Mouse (Mus musculus): Measurements from ENCODE around the gene Smg9.

Smg9 gene

DNA sequence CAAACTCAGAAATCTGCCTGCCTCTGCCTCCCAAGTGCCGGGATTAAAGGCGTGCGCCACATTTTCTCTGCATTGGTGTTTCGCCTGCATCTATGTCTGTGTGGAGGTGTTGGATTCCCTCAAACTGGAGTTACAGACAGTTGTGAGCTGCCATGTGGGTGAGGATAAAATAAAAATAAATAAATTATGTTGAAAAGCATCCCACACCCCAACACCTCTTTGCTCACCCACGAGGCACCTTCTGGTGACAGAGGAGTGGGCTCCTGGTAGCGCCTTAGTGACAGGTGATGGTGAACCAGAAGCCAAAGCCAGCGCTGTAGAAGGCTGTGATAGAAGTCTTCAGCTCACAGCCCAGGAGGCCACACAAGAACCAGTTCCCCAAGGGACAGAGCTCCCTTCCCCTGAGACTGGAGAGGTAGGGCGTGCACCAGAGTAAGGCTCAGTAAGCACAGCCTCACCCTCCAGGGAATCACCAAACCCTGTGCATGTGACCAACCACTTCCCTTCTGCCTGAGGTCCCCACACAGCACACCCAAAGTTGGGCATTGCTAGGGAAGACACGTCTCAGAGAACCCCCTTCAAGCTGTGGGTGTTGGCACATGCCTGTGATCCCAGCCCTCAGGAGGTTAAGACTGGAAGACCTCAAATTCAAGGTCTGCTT, 46.0 kb downstream of the Smg9 start:
- peak; percentile 25 for DNase-seq (ENCODE audit: low read depth)

DNA sequence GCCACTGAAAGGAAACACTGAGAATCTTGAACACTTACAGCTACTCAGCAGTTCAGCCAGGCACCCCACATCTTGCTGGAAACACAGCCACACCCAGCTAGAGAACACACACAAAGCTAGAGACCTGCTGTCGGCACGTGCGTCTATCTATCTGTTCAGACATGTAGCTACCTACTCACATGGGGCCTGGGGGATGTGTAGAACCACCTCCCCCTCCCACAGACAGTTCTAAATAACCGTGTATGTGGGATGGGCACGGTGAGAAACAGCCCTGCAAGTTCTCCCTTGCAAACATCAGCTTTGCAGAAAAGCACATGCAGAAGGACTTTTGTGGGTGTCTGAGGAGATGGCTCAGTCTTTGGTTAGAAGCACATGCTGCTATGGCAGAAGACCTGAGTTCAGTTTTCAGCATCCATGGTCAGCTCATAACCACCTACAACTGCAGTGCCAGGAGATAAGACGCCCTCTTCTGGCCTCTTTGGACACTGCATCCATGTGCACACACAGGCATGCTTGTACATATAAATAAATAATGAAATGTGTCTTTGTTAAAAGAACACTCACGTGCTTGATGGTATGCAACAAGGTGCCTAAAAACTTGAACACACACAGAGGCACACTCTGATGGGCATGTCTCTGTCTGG, 47.4 kb downstream of the Smg9 start:
- no peak for DNase-seq (ENCODE audit: low read depth)

DNA sequence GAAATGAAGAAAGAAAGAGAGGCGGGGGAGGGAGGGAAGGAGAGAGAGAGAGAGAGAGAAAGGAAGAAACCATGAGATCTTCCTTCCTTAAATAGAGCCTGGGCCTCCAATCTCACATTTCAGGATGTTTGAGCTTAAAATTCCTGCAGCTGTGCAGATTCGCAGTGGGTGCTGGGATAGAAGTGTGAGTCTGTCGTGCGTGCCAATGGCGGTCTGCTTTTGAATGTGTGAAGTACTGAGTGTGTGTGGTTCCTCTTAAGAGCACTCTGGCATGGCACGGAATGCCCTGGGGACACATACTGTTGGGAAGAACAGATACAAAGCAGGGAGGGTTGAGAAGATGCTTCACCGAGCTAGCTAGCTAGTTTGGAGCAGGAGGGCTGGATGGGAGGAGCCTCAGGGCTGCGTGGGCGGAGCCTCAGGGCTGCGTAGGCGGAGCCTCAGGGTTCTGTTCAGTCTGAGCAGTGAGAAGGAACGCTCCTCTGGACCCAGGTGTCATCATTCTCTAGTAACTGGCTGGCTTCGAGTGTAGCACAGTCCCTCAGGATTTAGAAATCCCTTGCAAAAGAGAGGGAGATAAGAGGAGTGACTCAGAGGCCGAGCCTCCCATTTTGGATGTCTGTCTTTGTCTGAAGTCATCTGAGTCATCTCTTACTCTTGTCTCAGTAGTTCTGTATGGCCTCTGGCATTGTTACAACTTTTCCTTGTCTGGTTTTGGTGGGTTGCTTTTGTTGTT, 49.5 kb downstream of the Smg9 start:
- peak; percentile 85 for DNase-seq (ENCODE audit: low read depth)

DNA sequence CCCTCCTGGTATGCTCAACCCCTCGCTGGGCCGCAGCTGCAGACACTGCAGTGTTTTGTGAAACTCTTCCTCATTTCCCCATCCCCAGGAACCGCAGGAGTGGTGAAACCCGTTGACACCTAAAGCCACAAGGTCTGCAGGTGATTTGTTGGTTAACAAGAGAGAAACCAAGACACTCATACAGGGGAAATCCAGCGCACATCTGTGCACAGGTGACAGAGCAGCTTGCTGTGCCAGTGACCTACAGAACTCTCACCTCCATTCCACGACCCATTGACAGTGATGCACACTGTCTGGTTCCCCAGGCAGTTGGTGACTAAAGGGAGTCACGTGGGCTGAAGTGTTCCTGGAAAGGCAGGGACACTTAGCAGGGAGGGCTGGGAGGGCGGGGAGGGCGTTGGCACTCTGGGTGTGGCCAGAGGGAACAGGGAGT, 51.2 kb downstream of the Smg9 start:
- peak; percentile 63 for DNase-seq (ENCODE audit: low read depth)

DNA sequence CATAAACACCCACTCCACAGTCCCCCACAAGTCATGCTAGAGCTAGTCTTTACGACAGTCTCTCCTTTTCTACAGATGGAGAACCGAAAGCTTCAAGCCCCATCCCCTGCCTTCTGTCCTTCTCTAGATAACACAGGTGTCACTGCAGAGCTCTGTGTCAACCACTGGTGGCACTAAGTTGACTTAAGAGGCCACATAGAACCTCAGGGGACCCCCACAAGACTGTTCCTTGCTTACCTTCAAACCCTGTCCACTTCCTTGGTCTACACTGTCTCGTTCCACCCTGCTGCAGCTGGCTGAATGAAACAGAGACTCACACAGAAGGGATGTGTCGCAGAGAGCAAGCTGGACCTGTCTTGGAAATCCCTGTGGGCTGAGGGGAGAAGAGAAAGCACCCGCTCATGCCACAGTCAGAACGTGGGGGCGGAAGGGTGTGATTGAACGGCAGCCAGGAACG, 52.5 kb downstream of the Smg9 start, which contains the start of gene Irgc1:
Irgc1 (minus strand) TSS at position 443 of the 457 bp plus-strand sequence.
- DNase-seq (ENCODE audit: low read depth) = no peak

DNA sequence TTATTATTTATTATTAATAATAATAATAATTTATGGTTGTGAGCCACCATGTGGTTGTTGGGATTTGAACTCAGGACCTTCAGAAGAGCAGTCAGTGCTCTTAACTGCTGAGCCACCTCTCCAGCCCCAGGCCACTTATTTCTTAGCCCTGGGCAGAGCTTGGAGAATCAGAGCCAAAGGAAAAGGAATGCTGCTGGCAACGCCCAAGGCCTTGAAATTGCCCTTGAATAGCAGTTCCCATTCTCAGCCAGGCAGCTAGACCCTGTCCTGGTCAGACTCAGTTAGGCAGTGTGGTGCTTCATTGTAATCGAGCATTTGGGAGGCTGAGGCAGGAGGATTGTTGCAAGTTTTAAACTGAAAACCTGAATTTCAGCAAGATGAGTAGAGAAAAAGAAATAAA, 54.8 kb downstream of the Smg9 start:
- DNase-seq (ENCODE audit: low read depth) = no peak

DNA sequence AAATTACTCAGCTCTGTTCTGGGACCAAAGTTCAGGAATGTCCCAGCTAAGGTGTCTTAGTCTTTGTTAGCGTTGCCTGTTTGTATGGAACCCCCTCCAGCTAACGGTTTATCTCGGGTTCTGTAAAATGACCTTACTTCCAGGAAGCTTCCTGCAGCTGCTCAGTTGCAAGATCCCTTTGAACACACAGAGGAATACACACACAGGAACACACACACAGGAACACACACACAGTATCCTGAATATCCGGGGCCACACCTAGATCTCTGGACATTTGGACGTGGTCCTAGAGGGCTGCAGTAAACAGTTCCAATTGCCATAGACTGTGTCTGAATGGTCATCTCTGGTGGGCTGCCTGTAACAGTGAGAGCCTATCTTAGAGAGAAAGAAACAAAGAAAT, 56.3 kb downstream of the Smg9 start:
- no peak for DNase-seq (ENCODE audit: low read depth)

DNA sequence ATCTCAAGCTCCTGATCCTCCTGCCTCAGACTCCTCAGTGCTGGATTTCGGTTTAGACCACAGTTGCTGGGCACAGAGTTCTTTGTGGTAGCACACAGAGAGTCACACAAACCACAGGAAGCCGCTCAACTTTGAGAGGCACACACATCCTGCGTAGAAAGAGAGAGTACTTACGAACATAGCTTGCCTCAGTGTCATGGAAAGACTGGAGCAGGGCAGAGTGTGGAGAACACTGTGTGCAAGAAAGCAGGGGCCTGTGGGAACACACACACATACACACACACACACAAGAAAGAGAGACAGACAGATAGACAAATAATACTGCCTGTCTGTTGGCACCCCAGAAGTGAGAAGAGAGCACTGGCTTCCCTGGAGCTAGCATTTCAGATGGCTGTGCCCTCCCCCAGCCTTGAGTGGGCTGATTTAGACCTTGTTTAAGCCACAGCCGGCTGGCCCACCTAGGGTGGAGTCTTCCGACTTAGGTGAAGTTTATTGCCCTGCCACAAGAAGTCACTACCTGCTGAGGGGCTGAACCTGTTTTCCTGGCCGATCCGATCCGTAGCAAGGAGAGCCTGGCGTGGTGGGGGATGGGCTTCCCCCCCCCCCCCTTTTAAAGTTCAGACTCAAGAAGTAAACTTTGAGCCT, 58.4 kb downstream of the Smg9 start:
- peak; percentile 96 for DNase-seq (ENCODE audit: low read depth)

DNA sequence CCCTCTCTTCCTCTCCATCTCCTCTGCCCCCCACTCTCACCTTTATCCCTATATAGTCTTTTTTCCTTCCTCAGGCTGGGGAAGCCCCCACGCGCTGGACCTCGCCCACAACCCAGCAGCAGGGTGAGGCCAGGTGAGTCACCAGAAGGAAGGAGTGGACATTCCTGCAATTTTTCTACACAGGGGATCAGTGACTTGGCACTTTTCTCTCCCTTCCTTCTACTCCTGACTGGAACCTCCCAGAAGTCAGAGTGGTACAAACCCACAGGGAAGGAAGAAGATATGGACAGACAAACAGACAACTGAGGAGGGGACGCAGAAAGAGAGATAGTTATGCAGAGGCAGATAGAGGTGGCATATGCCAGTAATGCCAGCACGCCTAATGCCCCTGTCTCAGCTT, 60.0 kb downstream of the Smg9 start:
- DNase-seq (ENCODE audit: low read depth) = no peak

DNA sequence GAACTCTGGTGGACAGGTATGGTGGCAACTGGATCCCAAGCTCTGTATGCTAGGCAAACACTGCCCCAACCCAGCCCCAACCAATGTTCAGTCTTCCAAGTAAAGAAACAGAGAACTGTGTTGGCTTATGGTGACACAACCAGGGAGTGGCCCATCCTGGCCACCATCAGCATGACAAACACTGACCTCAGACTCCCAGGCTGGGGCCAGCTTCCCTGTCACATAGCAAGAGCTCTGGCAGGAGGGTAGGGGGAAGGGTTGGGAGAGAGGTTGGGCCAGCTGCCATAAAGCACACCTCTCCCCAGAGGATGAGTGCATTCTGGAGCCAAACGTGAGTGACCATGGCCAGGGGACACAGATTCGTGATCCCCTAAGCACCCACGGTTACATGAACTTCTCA, 60.4 kb downstream of the Smg9 start:
- peak; percentile 62 for DNase-seq (ENCODE audit: low read depth)

DNA sequence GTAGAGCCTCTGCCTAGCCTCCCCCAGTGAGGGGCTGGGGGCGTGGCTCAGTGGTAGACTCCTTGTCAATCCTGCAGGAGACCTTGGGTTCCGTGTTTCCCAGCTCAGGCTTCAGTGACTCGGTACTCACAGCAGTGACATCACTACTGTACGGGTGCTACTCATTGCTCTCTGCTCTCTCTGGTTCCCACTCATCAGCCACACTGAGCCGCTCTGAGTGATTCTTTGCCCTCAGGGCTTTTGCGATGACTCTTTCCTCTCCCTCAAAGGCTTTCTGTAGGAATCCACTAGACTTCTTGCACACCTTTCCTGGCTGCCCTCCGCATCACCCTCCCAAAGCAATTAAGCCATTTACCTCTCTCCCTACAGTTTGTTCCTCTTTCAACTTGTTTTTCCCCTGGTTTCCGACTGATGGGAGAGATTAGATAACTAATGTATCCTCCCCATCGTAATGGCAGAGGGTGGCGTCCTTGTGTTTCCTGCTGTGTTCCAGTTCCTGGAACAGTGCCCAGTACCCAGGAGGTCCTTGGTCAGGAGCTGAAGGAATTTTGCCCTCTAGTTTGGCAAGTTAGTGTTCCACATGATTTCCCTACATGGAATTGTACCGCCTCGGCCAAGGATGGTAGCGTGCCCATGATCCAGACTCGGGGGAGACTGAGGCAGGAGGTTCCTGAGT, 62.1 kb downstream of the Smg9 start:
- DNase-seq (ENCODE audit: low read depth) = peak; percentile 68

DNA sequence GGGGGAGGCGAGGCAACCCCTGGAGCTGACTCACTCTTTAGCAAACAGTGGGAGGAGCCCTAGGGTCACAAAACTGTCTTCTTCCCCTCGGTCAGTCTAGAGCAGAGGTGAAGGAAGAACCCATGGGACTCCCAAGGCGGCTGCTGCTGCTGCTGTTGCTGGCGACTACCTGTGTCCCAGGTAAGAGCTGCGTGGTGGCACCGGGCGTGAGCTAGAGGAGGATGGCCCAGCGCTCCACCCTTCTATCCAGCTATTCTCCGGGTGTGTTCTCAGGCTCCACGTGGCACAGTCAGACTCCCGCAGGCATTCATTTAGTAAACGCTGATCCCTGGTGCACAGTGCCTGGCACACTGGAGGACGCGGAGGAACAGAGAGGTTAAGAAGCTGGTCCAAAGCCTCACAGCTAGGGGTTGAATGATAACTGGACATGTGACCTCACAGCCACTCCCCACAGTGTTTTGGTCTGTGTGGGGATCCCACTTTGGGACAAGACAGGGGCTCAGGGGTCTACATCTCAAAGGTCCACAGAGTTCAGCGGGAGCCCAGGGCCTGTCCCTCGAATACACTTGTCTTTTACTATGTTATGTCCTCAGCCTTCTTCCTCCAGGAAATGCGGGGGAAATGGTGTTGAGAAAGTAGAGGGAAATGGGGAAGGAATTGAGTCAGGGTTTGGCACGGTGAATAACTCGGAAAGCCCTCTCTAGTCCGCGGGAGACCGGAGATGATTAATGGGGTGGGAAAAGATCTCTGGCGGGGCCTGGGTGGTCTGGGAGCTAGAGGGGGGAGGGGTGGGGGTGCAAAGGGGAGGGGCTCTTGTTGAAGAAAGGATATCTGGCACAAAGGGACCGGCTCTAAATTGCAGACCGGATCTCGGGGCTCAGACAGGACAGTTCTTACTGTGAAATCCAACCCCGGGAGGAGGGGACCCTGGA, 63.2 kb downstream of the Smg9 start, which contains the start of gene Plaur:
Plaur (plus strand) TSS at position 97 of the 932 bp plus-strand sequence.
- peak; percentile 91 for DNase-seq (ENCODE audit: low read depth)

DNA sequence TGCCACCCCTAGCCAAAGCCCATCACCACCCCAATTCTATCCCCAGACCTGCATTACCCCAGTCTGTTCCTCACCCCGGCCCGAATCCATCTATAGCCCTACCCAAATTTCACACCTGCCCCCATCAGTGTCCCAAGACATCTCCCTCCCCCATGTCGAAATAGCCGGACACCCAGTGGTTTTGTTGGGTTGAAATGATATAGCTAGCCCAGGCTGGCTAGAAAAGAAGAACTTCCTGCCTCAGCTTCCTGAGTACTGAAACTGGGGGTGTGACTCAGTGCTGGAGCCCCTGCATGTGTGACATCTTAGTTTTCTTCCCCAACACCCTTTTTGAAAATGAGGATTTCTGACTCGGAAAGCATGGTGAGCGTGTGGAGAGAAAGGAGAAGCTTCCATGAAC, 67.4 kb downstream of the Smg9 start:
- DNase-seq (ENCODE audit: low read depth) = peak; percentile 85

DNA sequence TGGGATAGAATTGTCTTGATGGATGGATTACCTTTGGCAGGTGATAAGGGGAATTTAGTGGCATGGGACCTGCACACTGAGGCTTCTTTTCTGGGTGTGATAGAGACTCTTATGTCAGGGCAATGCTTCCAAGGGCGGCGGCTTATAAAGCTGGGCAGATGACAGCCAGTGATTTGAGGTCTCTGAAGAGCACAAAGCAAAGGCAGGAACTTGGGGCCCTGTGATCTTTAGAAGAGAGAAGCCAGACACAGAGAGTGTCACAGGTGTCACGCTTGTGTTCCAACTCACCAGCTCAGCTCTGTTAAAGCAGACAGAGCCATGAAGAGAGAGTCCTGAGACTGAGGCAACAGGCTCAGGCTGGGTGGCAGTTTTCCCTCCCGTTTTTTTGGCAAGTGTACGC, 68.5 kb downstream of the Smg9 start:
- DNase-seq (ENCODE audit: low read depth) = no peak

DNA sequence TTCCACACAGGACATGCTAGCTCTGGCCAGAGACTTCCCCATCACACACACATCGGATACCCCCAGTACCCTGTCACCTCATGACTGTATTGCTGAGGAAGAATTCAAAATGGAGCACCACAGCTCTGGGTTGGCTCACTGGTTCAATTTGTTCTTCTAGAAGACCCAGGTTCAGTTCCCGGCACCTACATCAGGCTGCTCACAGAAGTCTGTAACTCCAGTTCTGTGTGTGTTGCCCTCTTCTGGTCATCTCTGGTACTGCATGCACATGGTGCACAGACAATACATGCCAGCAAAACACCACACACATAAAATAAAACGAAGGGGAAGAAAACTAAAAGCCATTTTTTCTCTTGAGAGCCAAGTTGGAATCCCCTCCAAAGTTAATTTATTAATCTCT, 69.7 kb downstream of the Smg9 start:
- DNase-seq (ENCODE audit: low read depth) = peak; percentile 43

DNA sequence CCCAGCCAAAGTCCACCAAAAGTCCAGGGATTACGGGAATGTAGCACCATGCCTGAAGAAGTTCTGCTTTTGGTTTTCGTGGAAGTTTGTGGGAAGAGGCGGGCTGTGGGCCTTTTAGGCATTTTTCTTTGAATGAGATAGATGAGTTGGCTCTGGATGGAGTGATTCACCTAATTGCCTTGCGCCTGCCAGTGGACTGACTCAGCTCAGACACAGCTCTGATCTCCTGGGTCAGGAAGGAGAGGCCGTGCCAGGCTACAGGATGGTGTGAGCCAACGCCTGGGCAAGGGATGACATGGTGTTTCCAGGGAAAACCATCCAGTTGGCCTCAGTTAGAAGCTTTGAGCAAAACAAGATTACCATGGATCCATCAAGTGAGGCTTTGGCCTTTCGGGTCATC, 70.9 kb downstream of the Smg9 start:
- no peak for DNase-seq (ENCODE audit: low read depth)
